Mouse (Mus musculus): ENCODE results near the gene Tbc1d4.
"Not testable (repeated sequence)": the region's sequence is repeated elsewhere in the genome, so short reads cannot be mapped to it uniquely, and the experiment has no call there.

Gene Tbc1d4

GRCm38 (mm10) chr14:101594001-101594400, 15.0 kb downstream of the Tbc1d4 start:
- DNase-seq: no peak

- DNase-seq: no peak
These were observed 15.7 kb downstream of the Tbc1d4 start for GRCm38 (mm10) chr14:101593340-101593739.

GRCm38 (mm10) chr14:101591101-101591500, 17.9 kb downstream of the Tbc1d4 start:
- DNase-seq: peak; percentile 75 to 83

- not testable (repeated sequence) for DNase-seq
These were observed 20.6 kb downstream of the Tbc1d4 start for GRCm38 (mm10) chr14:101588209-101588991.

GRCm38 (mm10) chr14:101587366-101588040, 21.5 kb downstream of the Tbc1d4 start:
- DNase-seq: not testable (repeated sequence)

GRCm38 (mm10) chr14:101586096-101586495, 22.9 kb downstream of the Tbc1d4 start:
- peak; percentile 43 to 56 for DNase-seq

- DNase-seq: no peak
These were observed 33.3 kb downstream of the Tbc1d4 start for GRCm38 (mm10) chr14:101575651-101576050.

GRCm38 (mm10) chr14:101574536-101574935, 34.5 kb downstream of the Tbc1d4 start:
- DNase-seq: no peak

GRCm38 (mm10) chr14:101573107-101573614, 35.8 kb downstream of the Tbc1d4 start:
- no peak for DNase-seq

GRCm38 (mm10) chr14:101568828-101569227, 40.2 kb downstream of the Tbc1d4 start:
- DNase-seq: peak; percentile 44 to 45

- no peak for DNase-seq
These were observed 42.3 kb downstream of the Tbc1d4 start for GRCm38 (mm10) chr14:101566717-101567116.

- no peak for DNase-seq
These were observed 43.3 kb downstream of the Tbc1d4 start for GRCm38 (mm10) chr14:101565661-101566060.

GRCm38 (mm10) chr14:101561251-101561701, 47.7 kb downstream of the Tbc1d4 start:
- DNase-seq: peak; percentile 68 to 80

GRCm38 (mm10) chr14:101559446-101559845, 49.5 kb downstream of the Tbc1d4 start:
- DNase-seq: no peak

GRCm38 (mm10) chr14:101548885-101549573, 60.0 kb downstream of the Tbc1d4 start:
- DNase-seq: no peak

GRCm38 (mm10) chr14:101541863-101542262, 67.1 kb downstream of the Tbc1d4 start:
- DNase-seq: no peak

GRCm38 (mm10) chr14:101541141-101541540, 67.8 kb downstream of the Tbc1d4 start:
- DNase-seq: no peak

GRCm38 (mm10) chr14:101540466-101540865, 68.5 kb downstream of the Tbc1d4 start:
- DNase-seq: peak; percentile 29 to 44

GRCm38 (mm10) chr14:101537906-101538305, 71.1 kb downstream of the Tbc1d4 start:
- DNase-seq: peak; percentile 60 to 73

GRCm38 (mm10) chr14:101537413-101537812, 71.6 kb downstream of the Tbc1d4 start:
- DNase-seq: no peak

- DNase-seq: no peak
These were observed 76.8 kb downstream of the Tbc1d4 start for GRCm38 (mm10) chr14:101532090-101532695.

GRCm38 (mm10) chr14:101530455-101530854, 78.5 kb downstream of the Tbc1d4 start:
- no peak for DNase-seq

GRCm38 (mm10) chr14:101529194-101529593, 79.8 kb downstream of the Tbc1d4 start:
- DNase-seq: no peak

All from cerebellum, postnatal 14 days (tissue).